ENCODE assay signal across 23 mouse cellular contexts in the genomic region with DNA sequence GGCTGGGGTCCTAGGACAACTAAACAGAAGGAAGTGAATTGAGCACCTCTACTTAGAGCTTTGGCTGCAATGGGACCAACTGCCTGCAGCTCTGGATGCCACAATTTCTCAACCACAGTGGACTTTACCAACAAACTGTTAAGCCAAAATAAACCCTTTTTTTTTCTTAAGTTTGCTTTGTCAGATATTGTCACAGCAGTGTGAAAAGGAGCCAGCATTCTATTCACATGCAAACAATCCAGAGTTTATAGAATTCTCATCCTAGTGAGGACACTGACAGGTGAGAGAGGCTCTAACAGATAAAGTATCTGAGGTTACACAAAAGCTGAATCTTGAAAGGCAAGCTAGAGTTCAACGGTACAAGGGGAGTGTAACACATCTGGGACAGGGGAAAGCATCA. TPM values are rescaled to one million over a fixed set of nuclear protein-coding genes. Genes with fewer than 3 reads are reported as not detected.
A peak's percentile ranks its signal among the peaks of the same experiment; 100 is the strongest.
DNase-seq lines count a peak whose midpoint lies in the region; ATAC-seq and TF ChIP-seq lines count a peak whose summit lies in the region.
"Had no signal": no experiment of that assay in that cellular context is flagged by ENCODE, and none has a peak within 500 bp of the region (broad histone marks: within the 10 kb centered on the region; RNA-seq: fewer than 3 reads in every experiment).

No protein-coding gene starts in this region.

- peaks cover 27% of the 10 kb centered on the region for H3K4me1 ChIP-seq in forebrain, embryonic 14.5 days (ENCODE audit: control insufficient read depth, insufficient read depth, low read length)
- peaks cover 47% of the 10 kb centered on the region for H3K4me1 ChIP-seq in forebrain, embryonic 15.5 days
- peaks cover 43% of the 10 kb centered on the region for H3K4me1 ChIP-seq in liver, adult 2 months (ENCODE audit: control insufficient read depth, insufficient read depth, low read length)
- peaks cover 10% of the 10 kb centered on the region; the same call in 1 of the 2 replicates for H3K4me1 ChIP-seq in liver, embryonic 11.5 days (replicated peaks; ENCODE audit: control insufficient read depth, insufficient read depth, low read length)
- peaks cover 46% of the 10 kb centered on the region for H3K4me1 ChIP-seq in liver, embryonic 15.5 days (replicated peaks)

- H3K36me3 ChIP-seq in forebrain, embryonic 14.5 days (ENCODE audit: control insufficient read depth, insufficient read depth, low read length) = peaks cover 20% of the 10 kb centered on the region
- peaks cover 12% of the 10 kb centered on the region for H3K36me3 ChIP-seq in forebrain, embryonic 15.5 days
- H3K36me3 ChIP-seq in liver, adult 2 months (ENCODE audit: control insufficient read depth, insufficient read depth, low read length) = peaks cover 9% of the 10 kb centered on the region
- peaks cover 11% of the 10 kb centered on the region; the same call in 1 of the 2 replicates for H3K36me3 ChIP-seq in liver, embryonic 11.5 days (ENCODE audit: control insufficient read depth, insufficient read depth, low read length)
- H3K36me3 ChIP-seq in liver, embryonic 15.5 days (replicated peaks) = peaks cover 32% of the 10 kb centered on the region

- 88% methylated on average over 1 of the region's 1 CpGs for WGBS in forebrain, embryonic 14.5 days
- WGBS in forebrain, embryonic 15.5 days = 90% methylated on average over 1 of the region's 1 CpGs
- 21% methylated on average over 1 of the region's 1 CpGs for WGBS in liver, adult 2 months
- 97% methylated on average over 1 of the region's 1 CpGs for WGBS in liver, embryonic 11.5 days
- WGBS in liver, embryonic 15.5 days (ENCODE audit: insufficient replicate concordance) = 69% methylated on average over 1 of the region's 1 CpGs

- no peak for TF ChIP-seq CTCF in liver, adult 2 months (IDR thresholded peaks at IDR 0.05; ENCODE audit: low read depth, low read length)

- TF ChIP-seq POLR2A in liver, adult 2 months (IDR thresholded peaks at IDR 0.05; ENCODE audit: extremely low read depth, insufficient read depth, low read length) = no peak

- no peak overlapping the region for H3K27ac ChIP-seq in forebrain, embryonic 14.5 days (ENCODE audit: low read depth, low read length)
- H3K27ac ChIP-seq in forebrain, embryonic 15.5 days (replicated peaks) = no peak overlapping the region
- peak overlapping the region; percentile 93 for H3K27ac ChIP-seq in liver, adult 2 months (replicated peaks; ENCODE audit: insufficient read depth, low read depth, low read length)
- H3K27ac ChIP-seq in liver, embryonic 11.5 days (ENCODE audit: low read depth, low read length) = no peak overlapping the region
- no peak overlapping the region; the same call in 1 of the 2 replicates for H3K27ac ChIP-seq in liver, embryonic 15.5 days (replicated peaks)
- H3K27ac ChIP-seq: embryonic facial prominence, embryonic 12.5 days; gastrocnemius, adult 2 months; heart, embryonic 10.5 days; hindbrain, embryonic 13.5 days had no signal

- H3K9ac ChIP-seq in forebrain, embryonic 14.5 days (ENCODE audit: low read length) = no peak overlapping the region
- H3K9ac ChIP-seq in forebrain, embryonic 15.5 days (replicated peaks) = no peak overlapping the region
- peak overlapping the region; percentile 71 for H3K9ac ChIP-seq in liver, adult 2 months (ENCODE audit: low read depth, low read length)
- H3K9ac ChIP-seq in liver, embryonic 11.5 days (ENCODE audit: low read depth, low read length) = no peak overlapping the region
- H3K9ac ChIP-seq in liver, embryonic 15.5 days = no peak overlapping the region
- H3K9ac ChIP-seq: embryonic facial prominence, embryonic 12.5 days; hindbrain, embryonic 13.5 days had no signal

- H3K4me2 ChIP-seq in forebrain, embryonic 14.5 days (ENCODE audit: low read length) = 0 out of 2 replicates have a peak overlapping the region, but pooled peaks have one; percentile 5
- no peak overlapping the region for H3K4me2 ChIP-seq in forebrain, embryonic 15.5 days (replicated peaks)
- H3K4me2 ChIP-seq in liver, embryonic 11.5 days = 0 out of 2 replicates have a peak overlapping the region, but pooled peaks have one; percentile 8
- H3K4me2 ChIP-seq in liver, embryonic 15.5 days = 0 out of 2 replicates have a peak overlapping the region, but pooled peaks have one; percentile 82

- H3K27me3 ChIP-seq in forebrain, embryonic 14.5 days (replicated peaks; ENCODE audit: control insufficient read depth, insufficient read depth, low read length) = no peaks in the 10 kb centered on the region
- H3K27me3 ChIP-seq in forebrain, embryonic 15.5 days = no peaks in the 10 kb centered on the region
- no peaks in the 10 kb centered on the region for H3K27me3 ChIP-seq in liver, adult 2 months (ENCODE audit: control insufficient read depth, insufficient read depth, low read length)
- H3K27me3 ChIP-seq in liver, embryonic 11.5 days (replicated peaks; ENCODE audit: control insufficient read depth, insufficient read depth, low read length) = no peaks in the 10 kb centered on the region
- H3K27me3 ChIP-seq in liver, embryonic 15.5 days = no peaks in the 10 kb centered on the region
- H3K27me3 ChIP-seq: embryonic facial prominence, embryonic 12.5 days; hindbrain, embryonic 13.5 days had no signal

- no peak for DNase-seq in forebrain, embryonic 14.5 days (ENCODE audit: low spot score)
- DNase-seq in liver, adult 2 months (ENCODE audit: extremely low read depth, low read depth, low spot score) = peak; percentile 98
- no peak for DNase-seq in liver
- no peak for DNase-seq in liver, embryonic 11.5 days (ENCODE audit: low spot score)
- DNase-seq in frontal cortex, postnatal 25 days (ENCODE audit: low spot score in 2 of 2) = no peak
- no peak for DNase-seq in embryo, embryonic 10 days (ENCODE audit: low spot score)
- DNase-seq: adrenal gland, adult 8-10 months; adrenal gland, postnatal 36 days; cerebellum, adult 2 months; cerebellum, postnatal 10 days; gastrocnemius, adult 2 months; gastrocnemius, postnatal 25 days; heart, postnatal 10 days; heart, postnatal 4 days had no signal

- no peaks in the 10 kb centered on the region for H3K9me3 ChIP-seq in forebrain, embryonic 14.5 days (replicated peaks; ENCODE audit: control insufficient read depth, low read length)
- H3K9me3 ChIP-seq in forebrain, embryonic 15.5 days = no peaks in the 10 kb centered on the region
- H3K9me3 ChIP-seq in liver, embryonic 11.5 days (ENCODE audit: control insufficient read depth, low read length) = no peaks in the 10 kb centered on the region
- no peaks in the 10 kb centered on the region for H3K9me3 ChIP-seq in liver, embryonic 15.5 days (replicated peaks)
- H3K9me3 ChIP-seq: embryonic facial prominence, embryonic 12.5 days; heart, embryonic 10.5 days; hindbrain, embryonic 13.5 days had no signal

- H3K79me2 ChIP-seq in liver, adult 2 months (ENCODE audit: control insufficient read depth, insufficient read depth, low read length) = peaks cover 19% of the 10 kb centered on the region; the same call in 1 of the 2 replicates

- no peak overlapping the region for H3K4me3 ChIP-seq in forebrain, embryonic 14.5 days (ENCODE audit: low read depth, low read length)
- no peak overlapping the region for H3K4me3 ChIP-seq in forebrain, embryonic 15.5 days
- peak overlapping the region; percentile 36 for H3K4me3 ChIP-seq in liver, adult 2 months (ENCODE audit: insufficient read depth, low read depth, low read length)
- no peak overlapping the region for H3K4me3 ChIP-seq in liver, embryonic 11.5 days (ENCODE audit: low read depth, low read length)
- no peak overlapping the region for H3K4me3 ChIP-seq in liver, embryonic 15.5 days (replicated peaks)
- H3K4me3 ChIP-seq: gastrocnemius, adult 2 months; heart, embryonic 10.5 days had no signal

- ATAC-seq in forebrain, embryonic 14.5 days = no peak
- no peak for ATAC-seq in forebrain, embryonic 15.5 days (replicated peaks)
- ATAC-seq in liver, embryonic 11.5 days (replicated peaks; ENCODE audit: low FRiP score) = no peak
- no peak for ATAC-seq in liver, embryonic 15.5 days (ENCODE audit: insufficient read depth)
- ATAC-seq: forebrain, embryonic 16.5 days; inflammation-experienced regulatory T-cells, adult 6 months; intestine, postnatal 0 days had no signal

RNA-seq across cellular contexts. Expression of gene Mis12, which starts 2.4 kb away (rescaled TPM):
- polyA plus RNA-seq in forebrain, embryonic 14.5 days (2014; fragmentation: Nextera tagmentation; extraction: Ambion mirVana) = 25.8 and 27.1 TPM in 2 replicates
- polyA plus RNA-seq in forebrain, embryonic 15.5 days (2015; fragmentation: Nextera tagmentation; extraction: Ambion mirVana) = 39.4 and 40.5 TPM in 2 replicates
- 7.8 and 9.7 TPM in 2 replicates for total RNA-seq in liver, adult 2 months (2014; rRNA removed)
- 2.7 and 3.0 TPM in 2 replicates for polyA plus RNA-seq in liver, adult 2 months (2012; rRNA removed)
- polyA plus RNA-seq in liver, embryonic 11.5 days (2014; fragmentation: Nextera tagmentation; extraction: Ambion mirVana) = 31.3 and 31.9 TPM in 2 replicates
- 22.2 and 23.3 TPM in 2 replicates for polyA plus RNA-seq in liver, embryonic 15.5 days (2015; fragmentation: Nextera tagmentation; extraction: Ambion mirVana)

RNA-seq across cellular contexts. Expression of gene Derl2, which starts 2.6 kb away (rescaled TPM):
- 28.8 and 34.4 TPM in 2 replicates for polyA plus RNA-seq in forebrain, embryonic 14.5 days (2014; fragmentation: Nextera tagmentation; extraction: Ambion mirVana)
- 35.5 and 36.2 TPM in 2 replicates for polyA plus RNA-seq in forebrain, embryonic 15.5 days (2015; fragmentation: Nextera tagmentation; extraction: Ambion mirVana)
- total RNA-seq in liver, adult 2 months (2014; rRNA removed) = 56.4 and 59.0 TPM in 2 replicates
- 49.4 and 58.5 TPM in 2 replicates for polyA plus RNA-seq in liver, adult 2 months (2012; rRNA removed)
- polyA plus RNA-seq in liver, embryonic 11.5 days (2014; fragmentation: Nextera tagmentation; extraction: Ambion mirVana) = 49.5 and 51.6 TPM in 2 replicates
- 35.7 and 37.9 TPM in 2 replicates for polyA plus RNA-seq in liver, embryonic 15.5 days (2015; fragmentation: Nextera tagmentation; extraction: Ambion mirVana)

RNA-seq across cellular contexts. Expression of gene Dhx33, which starts 12.8 kb away (rescaled TPM):
- polyA plus RNA-seq in forebrain, embryonic 14.5 days (2014; fragmentation: Nextera tagmentation; extraction: Ambion mirVana) = 11.9 and 15.3 TPM in 2 replicates
- polyA plus RNA-seq in forebrain, embryonic 15.5 days (2015; fragmentation: Nextera tagmentation; extraction: Ambion mirVana) = 16.8 and 17.3 TPM in 2 replicates
- total RNA-seq in liver, adult 2 months (2014; rRNA removed) = 7.8 and 9.0 TPM in 2 replicates
- polyA plus RNA-seq in liver, adult 2 months (2012; rRNA removed) = 13.8 and 22.0 TPM in 2 replicates
- 24.2 and 26.6 TPM in 2 replicates for polyA plus RNA-seq in liver, embryonic 11.5 days (2014; fragmentation: Nextera tagmentation; extraction: Ambion mirVana)
- 5.8 and 6.6 TPM in 2 replicates for polyA plus RNA-seq in liver, embryonic 15.5 days (2015; fragmentation: Nextera tagmentation; extraction: Ambion mirVana)

RNA-seq across cellular contexts. Expression of gene 6330403K07Rik, which starts 16.3 kb away (rescaled TPM):
- 336 and 342 TPM in 2 replicates for polyA plus RNA-seq in forebrain, embryonic 14.5 days (2014; fragmentation: Nextera tagmentation; extraction: Ambion mirVana)
- 609 and 665 TPM in 2 replicates for polyA plus RNA-seq in forebrain, embryonic 15.5 days (2015; fragmentation: Nextera tagmentation; extraction: Ambion mirVana)
- 0.20 TPM in 1 of 2 replicates, not detected in the other for total RNA-seq in liver, adult 2 months (2014; rRNA removed)
- not detected in 2 replicates for polyA plus RNA-seq in liver, adult 2 months (2012; rRNA removed)
- 16.3 and 20.6 TPM in 2 replicates for polyA plus RNA-seq in liver, embryonic 11.5 days (2014; fragmentation: Nextera tagmentation; extraction: Ambion mirVana)
- 2.1 and 2.5 TPM in 2 replicates for polyA plus RNA-seq in liver, embryonic 15.5 days (2015; fragmentation: Nextera tagmentation; extraction: Ambion mirVana)
- total RNA-seq: gastrocnemius, postnatal 25 days; granulocyte monocyte progenitor cell, adult 5-6 weeks had no signal

RNA-seq across cellular contexts. Expression of gene C1qbp, which starts 34.2 kb away (rescaled TPM):
- 180 and 191 TPM in 2 replicates for polyA plus RNA-seq in forebrain, embryonic 14.5 days (2014; fragmentation: Nextera tagmentation; extraction: Ambion mirVana)
- 208 TPM in 2 replicates for polyA plus RNA-seq in forebrain, embryonic 15.5 days (2015; fragmentation: Nextera tagmentation; extraction: Ambion mirVana)
- total RNA-seq in liver, adult 2 months (2014; rRNA removed) = 39.0 and 51.7 TPM in 2 replicates
- polyA plus RNA-seq in liver, adult 2 months (2012; rRNA removed) = 128 and 152 TPM in 2 replicates
- polyA plus RNA-seq in liver, embryonic 11.5 days (2014; fragmentation: Nextera tagmentation; extraction: Ambion mirVana) = 568 and 569 TPM in 2 replicates
- 159 and 170 TPM in 2 replicates for polyA plus RNA-seq in liver, embryonic 15.5 days (2015; fragmentation: Nextera tagmentation; extraction: Ambion mirVana)
